Mouse (Mus musculus) G1E-ER4 (cell line): ENCODE data around the gene Acot8. TPM values are rescaled to one million over a fixed set of nuclear protein-coding genes. Genes with fewer than 3 reads are reported as not detected.

Source experiments
- GATA1 ChIP-seq: IDR thresholded peaks from one replicate; pipeline ENCODE4 v1.8.0; 2012; ENCODE audit warnings: low read length, inconsistent platforms
- polyA plus RNA-seq: library from polyadenylated mRNA; stranded (reverse); fragments of >175 nt; gene quantifications from 2 replicates; pipeline ENCODE4 v1.2.3, GENCODE M21; 2012

Gene Acot8
- polyA plus RNA-seq, 1 experiment: 34.2 TPM

DNA sequence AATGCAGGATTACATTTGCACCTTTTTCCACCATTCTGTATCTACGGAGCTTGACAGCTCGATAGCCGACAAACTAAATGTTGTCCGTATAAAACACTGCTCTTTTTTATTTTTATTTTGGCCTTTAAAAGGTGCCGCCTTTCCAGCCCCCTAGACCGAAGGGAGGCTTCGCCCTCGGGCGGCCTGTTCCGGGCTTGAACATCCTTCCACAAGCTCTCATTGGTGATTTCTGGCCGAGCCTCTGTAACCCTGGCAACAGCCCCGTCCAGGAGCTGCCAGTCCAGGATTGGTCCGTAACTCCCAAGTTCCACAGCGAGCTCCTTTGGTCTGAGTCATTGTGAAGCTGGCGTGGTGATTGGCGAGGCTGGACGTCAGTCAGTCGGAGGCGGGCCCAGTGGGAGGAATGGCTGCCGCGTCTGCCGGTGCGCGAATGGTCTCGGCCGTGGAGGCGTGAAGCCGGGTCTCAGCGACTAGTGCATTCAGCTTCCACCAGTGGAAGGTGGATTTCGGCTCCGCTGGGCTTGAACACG lies 18.0 kb upstream of the Acot8 start, which contains the start of gene Zswim1:
Gene Zswim1, plus strand, starts transcription at position 51 of the 530 bp plus-strand sequence.
- no peak for TF ChIP-seq GATA1

DNA sequence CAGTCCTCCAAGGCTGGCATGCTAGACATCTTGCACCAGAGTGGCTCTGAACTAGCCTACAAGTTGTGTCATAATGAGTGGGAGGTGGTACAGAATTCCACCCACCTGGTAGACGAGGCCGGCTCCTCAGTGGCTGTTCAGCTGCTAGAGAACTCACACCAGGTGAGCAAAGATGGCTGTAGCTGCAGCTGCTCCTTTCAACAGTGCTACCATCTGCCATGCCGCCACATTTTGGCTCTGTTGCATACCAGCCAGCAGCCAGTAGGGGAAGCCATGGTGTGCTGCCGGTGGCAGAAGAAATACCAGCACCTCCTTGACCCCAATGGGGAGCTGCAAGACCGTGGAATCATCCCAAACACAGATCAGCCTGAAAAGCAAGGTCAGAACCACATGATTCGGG lies 16.4 kb upstream of the Acot8 start:
- no peak for TF ChIP-seq GATA1

DNA sequence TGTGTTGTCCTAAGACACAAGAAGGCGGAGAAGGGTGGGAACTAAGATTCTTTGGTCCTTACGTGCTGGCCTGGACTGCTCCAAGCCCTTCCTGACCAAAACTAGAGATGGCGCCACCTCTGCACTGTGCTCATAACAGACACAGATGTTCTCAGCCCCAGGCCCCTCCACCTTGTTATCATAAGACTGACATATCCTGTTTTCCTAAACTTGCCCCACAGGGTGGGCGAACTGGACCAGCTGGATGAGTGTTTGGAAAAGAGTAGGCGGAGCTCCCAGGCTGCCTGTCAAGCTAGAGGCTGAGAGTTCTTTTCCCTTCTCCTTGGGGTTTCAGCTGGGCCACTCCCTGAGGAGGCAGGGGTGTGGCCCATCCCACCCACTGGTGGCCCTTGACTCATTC lies 13.0 kb upstream of the Acot8 start:
- no peak for TF ChIP-seq GATA1

DNA sequence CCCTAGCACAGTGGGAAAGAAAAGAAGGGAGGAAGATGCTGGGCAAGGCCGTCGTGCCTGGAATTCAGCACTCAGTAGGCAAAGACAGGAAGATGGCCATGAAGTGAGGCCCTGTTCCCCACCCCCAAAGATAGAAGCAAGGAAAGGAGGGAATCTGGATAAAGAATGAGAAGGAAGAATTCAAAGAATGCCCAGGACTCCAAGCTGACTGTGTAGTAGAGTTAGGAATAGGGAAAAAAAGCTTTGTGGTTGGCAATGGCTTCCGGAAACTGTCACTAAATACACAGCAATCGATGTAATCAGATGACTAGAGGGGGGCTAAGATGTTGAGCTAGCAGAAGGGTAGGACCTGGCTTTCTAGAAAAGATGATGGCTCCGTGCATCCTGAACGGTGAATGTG lies 12.5 kb upstream of the Acot8 start:
- TF ChIP-seq GATA1: no peak

DNA sequence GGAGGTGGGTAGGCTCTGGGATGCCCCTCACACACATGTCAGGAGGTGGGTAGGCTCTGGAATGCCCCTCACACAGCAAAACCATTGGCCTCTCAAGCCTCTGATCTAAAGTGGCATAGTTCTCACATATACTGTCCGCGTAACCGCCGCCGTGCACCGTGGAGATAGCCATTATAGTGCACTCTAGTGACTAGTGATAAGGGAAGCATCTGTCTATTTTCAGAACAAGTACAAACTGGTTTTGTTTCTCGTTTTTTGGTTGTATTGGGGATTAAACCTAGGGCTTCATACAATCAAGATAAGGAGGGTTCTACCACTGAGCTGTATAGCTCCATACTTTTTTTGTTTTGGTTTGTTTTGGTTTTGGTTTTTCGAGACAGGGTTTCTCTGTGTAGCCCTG lies 11.1 kb upstream of the Acot8 start:
- no peak for TF ChIP-seq GATA1

DNA sequence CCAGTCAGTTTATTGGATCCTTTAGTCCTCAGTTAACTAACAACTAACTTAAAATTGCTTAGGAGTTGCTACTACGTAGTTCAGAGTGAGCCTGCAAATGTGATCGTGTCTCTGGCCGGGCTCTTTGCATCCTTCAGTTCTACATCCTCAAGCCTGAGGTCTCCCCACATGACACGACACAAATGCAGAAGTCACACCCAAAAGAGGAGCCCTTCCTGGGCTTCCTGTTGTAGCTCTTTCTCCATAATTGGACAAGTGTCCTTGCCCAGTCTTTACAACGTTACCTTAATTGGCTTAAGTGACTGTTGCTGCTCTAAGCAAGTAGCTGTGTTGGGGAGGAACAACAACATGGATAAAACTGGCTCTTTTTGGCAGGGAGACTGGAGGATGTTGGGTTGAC lies 10.7 kb upstream of the Acot8 start:
- TF ChIP-seq GATA1: no peak

DNA sequence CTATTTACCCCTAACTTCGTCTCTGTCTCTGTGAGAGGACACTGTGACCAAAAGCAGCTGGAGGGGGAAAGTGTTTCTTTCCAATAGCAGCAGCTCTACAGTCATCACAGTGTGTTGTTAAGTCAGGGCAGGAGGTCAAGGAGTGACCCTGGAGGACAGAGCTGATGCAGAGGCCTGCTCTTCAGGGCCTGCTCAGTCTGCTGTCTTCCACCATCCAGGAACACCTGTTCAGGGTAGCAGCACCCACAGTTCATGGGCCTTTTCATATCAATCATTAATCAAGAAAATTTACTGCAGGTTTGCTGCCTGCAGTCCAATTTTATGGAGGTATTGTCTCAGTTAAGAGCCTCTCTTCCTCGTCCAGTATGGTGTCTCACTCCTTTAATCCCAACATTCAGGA lies 8.9 kb upstream of the Acot8 start:
- TF ChIP-seq GATA1: no peak

DNA sequence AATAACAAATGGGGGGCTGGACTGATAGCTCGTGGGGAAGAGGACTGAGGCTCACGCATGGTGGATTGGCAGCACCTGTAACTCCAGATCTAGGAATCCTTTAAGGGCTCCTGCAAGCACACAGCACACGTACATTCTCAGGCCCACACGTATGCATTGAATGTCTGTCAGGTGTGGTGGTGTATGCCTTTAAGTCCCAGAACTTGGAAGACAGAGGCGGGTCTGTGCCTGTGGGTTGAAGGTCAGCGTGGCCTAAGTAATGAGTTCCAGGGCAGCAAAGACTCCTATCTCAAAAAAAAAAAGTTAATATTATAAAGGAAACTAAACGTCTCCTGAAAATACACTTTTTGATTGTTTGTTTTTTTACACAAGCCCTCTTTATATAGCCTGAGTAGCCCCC lies 1.9 kb upstream of the Acot8 start:
- TF ChIP-seq GATA1: no peak

DNA sequence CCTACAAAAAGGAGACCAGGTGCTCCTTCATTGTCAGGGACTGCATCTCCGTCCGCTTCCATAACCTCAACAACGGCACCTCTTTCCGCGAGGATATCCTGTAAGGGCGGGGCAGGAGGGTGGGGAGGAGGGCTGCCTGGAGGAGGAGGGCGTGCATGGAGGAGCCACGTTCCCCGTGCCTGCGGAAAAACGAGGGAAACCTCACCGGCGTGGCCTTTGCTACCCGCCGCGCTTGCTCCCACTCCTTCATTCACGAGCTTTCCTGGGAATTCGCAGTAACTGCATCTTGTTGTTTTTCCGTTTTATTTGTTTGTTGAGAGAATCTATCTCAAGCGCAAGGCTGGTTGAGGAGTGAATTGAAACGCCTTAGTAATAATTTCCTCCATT lies 643 bp upstream of the Acot8 start:
- no peak for TF ChIP-seq GATA1

DNA sequence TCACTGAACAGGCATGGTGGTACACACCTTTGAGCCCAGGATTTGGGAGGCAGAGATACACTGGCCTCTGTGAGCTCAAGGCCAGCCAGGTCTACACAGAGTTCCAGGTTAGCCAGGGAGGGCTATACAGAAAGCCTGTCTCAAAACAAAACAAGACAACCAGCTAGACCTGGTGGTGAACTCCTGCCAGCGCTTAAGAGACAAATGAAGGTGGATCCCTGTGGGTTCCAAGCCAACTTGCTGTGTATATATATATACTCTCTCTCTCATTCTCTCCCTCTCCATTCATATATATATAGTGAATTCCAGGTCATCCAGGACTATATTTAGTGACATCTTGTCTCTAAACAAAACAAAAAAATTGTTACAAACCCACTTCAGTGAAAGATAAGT lies 765 bp downstream of the Acot8 start:
- TF ChIP-seq GATA1: no peak

DNA sequence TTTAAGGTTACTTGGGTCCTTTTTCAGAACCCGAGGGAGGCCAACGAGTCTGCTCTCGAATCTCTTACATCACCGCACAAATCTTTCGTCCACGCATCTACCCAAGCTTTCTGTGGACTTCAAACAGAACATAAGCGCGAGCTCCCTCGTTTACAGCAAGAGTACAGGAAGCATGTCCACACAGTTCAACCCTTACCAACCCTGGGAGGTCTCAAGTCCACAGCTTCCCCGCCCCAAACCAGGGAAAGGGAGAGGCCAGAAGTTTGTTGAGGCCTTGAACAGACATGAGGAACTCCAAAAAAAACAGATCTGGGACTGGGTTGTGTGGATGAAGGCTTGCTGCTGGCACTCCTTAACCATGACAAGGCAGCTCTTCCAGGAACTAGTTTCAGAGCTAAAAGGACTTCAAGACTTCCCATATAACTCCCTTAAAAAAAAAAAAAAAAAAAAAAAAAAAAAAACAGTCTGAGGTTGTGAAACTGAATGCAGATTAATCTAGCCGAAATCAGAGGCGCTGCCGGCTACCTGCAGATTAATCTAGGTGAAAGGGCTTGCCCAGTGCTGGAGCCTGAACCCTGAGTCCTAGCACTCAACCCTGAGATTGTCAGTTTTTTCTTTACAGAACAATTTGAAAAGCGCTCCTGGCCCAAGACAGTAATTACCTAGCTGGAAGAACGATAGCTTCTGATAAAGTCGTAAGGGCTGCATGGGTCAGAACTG lies 1.3 kb downstream of the Acot8 start:
- TF ChIP-seq GATA1: no peak

DNA sequence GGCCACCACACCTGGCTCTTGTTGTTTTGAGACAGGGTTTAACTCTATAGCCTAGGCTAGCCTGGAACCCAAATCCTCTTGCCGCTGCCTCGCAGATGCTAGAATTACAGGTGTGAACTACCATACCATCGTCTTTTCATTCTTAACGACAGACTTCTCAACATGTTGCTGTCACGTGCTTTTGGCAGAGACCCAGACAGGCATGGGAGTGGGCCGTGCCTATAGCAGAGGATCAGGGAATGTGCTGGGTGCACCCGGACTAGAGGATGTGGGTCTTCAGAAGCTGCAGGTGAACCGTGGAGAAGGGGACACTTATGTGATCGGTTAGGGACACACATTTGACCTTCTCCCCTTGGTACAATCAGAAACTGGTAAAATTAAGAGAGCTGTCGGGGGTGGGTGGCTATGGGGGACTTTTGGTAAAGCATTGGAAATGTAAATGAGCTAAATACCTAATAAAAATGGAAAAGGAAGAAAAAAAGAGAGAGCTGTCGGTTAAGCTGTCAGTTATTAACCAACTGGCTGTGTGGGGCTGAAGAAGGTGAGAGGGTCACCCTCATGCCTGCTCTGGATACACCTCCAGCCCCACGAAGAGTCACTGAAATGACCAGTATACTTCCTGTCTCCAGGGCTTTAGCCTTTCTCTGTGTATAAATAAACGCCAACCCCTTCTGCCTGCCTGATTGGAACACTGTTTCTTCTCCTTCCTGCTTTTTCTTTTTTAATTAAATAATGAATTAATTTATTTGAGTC lies 4.3 kb downstream of the Acot8 start:
- TF ChIP-seq GATA1: no peak

DNA sequence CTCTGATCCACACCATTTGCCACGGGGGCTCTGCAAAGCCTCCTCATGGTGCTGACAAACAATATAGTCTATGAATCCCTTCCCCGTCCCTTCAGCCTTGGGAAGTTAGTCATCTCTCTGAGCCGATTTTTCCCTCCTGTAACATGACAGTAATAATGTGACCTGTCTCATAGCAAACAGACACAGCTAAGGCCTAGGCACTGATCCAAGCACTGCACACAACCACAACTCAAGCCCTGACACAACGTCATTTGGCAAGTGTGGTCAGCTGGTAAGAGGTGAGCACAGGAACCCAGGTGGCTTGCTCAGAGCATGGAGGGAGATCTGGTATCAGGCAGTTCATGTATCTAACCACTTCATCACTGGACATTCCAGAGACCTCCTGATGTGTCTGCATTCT lies 8.8 kb downstream of the Acot8 start:
- TF ChIP-seq GATA1: no peak

DNA sequence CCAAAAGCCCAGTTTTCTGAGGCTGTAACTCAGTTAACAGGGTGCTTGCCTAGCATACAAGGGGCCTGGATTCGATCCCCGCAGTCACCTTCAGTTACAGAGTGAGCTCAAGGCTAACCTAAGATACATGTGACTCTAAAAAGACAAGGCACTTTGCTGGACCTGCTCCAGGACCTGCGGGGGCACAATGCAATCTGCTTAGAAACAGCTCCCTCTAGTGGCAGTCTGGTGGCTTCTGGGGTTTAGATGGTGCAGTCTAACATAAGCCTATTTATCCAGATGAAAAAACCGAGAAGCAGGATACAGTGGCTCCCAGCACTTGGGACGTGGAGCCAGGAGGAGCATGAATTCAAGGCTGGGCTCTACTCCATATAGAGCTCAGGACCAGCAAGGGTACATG lies 10.4 kb downstream of the Acot8 start:
- TF ChIP-seq GATA1: no peak

DNA sequence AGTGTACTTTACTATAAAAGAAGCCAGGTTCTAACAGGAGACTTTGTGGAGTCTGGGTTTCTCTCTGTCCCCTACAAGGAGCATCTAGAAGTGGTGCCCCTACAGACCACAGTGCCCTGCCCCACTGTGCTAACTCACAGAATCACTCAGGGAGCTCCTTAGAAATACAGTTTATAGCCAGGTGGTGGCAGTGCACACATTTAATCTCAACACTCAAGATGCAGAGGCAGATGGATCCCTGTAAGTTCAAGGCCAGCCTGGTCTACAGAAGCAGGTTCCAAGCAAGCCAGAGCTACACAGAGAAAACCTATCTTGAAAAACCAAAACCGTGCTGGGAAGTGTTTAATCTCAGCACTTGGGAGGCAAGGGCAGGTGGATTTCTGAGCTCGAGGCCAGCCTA lies 10.9 kb downstream of the Acot8 start:
- no peak for TF ChIP-seq GATA1

DNA sequence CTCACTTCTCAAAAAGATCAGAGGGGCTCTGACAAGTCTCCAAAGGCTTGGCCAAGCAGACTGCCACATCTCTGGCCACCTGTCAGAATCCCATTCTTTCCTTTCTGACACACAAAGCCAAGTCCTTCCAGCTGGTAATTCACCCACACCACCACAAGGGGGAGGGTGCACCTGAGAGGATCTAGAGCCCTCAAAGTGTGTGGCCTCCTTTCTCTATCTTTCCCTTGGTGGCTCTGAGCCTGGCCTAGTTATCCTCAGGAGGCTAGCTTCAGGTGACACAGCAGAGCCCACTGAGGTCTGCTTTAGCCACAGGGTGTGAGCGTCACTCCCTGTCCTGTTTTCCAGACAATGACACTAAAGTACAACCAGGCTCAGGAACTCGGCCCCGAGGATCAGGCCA lies 11.4 kb downstream of the Acot8 start:
- TF ChIP-seq GATA1: no peak
